Mouse (Mus musculus) adrenal gland, postnatal 25 days (tissue): ENCODE measurements around the gene Pcp2. TPM values are rescaled to one million over a fixed set of nuclear protein-coding genes. Genes with fewer than 3 reads are reported as not detected.

Source experiments
- total RNA-seq: library from RNA; stranded (reverse); gene quantifications from 2 replicates; pipeline ENCODE4 v1.2.3, GENCODE M21; 2021

The Pcp2 gene
- total RNA-seq, 1 experiment from 2014 or later, result not detected

Other genes starting within 250 kb of the Pcp2 start
- 30.6 and 53.5 TPM in 2 replicates for gene Arhgef18, start 232.5 kb downstream of the Pcp2 start, total RNA-seq
- gene Pex11g, start 157.9 kb downstream of the Pcp2 start, total RNA-seq, result 11.2 and 12.4 TPM in 2 replicates
- not detected in 2 replicates for gene Tex45, start 154.7 kb downstream of the Pcp2 start, total RNA-seq
- 18.2 and 24.3 TPM in 2 replicates for gene Zfp358, start 132.4 kb downstream of the Pcp2 start, total RNA-seq
- 46.3 and 46.5 TPM in 2 replicates for gene Mcoln1, start 125.1 kb downstream of the Pcp2 start, total RNA-seq
- 41.7 and 63.8 TPM in 2 replicates for gene Pnpla6, start 110.2 kb downstream of the Pcp2 start, total RNA-seq
- not detected in 2 replicates for gene C330021F23Rik, start 57.6 kb downstream of the Pcp2 start, total RNA-seq
- gene Camsap3, start 38.3 kb downstream of the Pcp2 start, total RNA-seq, result 7.0 and 10.0 TPM in 2 replicates
- 34.8 and 40.9 TPM in 2 replicates for gene Xab2, start 4.2 kb downstream of the Pcp2 start, total RNA-seq
- gene Pet100, start 4.0 kb downstream of the Pcp2 start, total RNA-seq, result 90.3 and 117 TPM in 2 replicates
- gene Stxbp2, start 5.4 kb upstream of the Pcp2 start, total RNA-seq, result 123 and 133 TPM in 2 replicates
- gene Retn, start 30.2 kb upstream of the Pcp2 start, total RNA-seq, result 32.6 and 32.8 TPM in 2 replicates
- gene Mcemp1, start 40.2 kb upstream of the Pcp2 start, total RNA-seq, result 0.21 TPM in 1 of 2 replicates, not detected in the other
- 23.1 and 33.7 TPM in 2 replicates for gene Fcor, start 46.8 kb upstream of the Pcp2 start, total RNA-seq
- gene Trappc5, start 50.8 kb upstream of the Pcp2 start, total RNA-seq, result 19.3 and 20.2 TPM in 2 replicates
- gene Fcer2a, start 68.6 kb upstream of the Pcp2 start, total RNA-seq, result 0.18 TPM in 1 of 2 replicates, not detected in the other
- gene Clec4g, start 95.1 kb upstream of the Pcp2 start, total RNA-seq, result not detected in 2 replicates
- not detected in 2 replicates for gene Cd209a, start 123.4 kb upstream of the Pcp2 start, total RNA-seq
- not detected in 2 replicates for gene Cd209e, start 228.8 kb upstream of the Pcp2 start, total RNA-seq